Mouse (Mus musculus) olfactory bulb, adult 2 months (tissue): ENCODE measurements around the gene Onecut1.

Experiments
- CTCF ChIP-seq: fragments of 200-500 bp; IDR thresholded peaks from 2 replicates; pipeline ENCODE4 v1.5.1; 2012; ENCODE audit warnings: low read depth, mild to moderate bottlenecking, low read length, moderate library complexity; ENCODE audit not compliant: insufficient read depth
- POLR2A ChIP-seq: fragments of 200-500 bp; IDR thresholded peaks from 2 replicates; pipeline ENCODE4 v1.6.1; 2012; ENCODE audit warnings: mild to moderate bottlenecking, low read depth, low read length, moderate library complexity; ENCODE audit not compliant: insufficient read depth

- TF ChIP-seq CTCF (no peak), POLR2A (no peak)
Measured at GRCm38 (mm10) chr9:74862096-74862780, 517 bp downstream of the Onecut1 start.
